Mouse (Mus musculus) frontal cortex, postnatal 10 days (tissue): Measurements from ENCODE around the gene Crtc3.

ENCODE experiments used
- DNase-seq, 2 experiments: peaks; one replicate each; pipeline ENCODE4 v3.0.0; 2022; ENCODE audit warnings: low spot score in 2 of 2, mixed read lengths in 1 of 2

The Crtc3 gene

DNA sequence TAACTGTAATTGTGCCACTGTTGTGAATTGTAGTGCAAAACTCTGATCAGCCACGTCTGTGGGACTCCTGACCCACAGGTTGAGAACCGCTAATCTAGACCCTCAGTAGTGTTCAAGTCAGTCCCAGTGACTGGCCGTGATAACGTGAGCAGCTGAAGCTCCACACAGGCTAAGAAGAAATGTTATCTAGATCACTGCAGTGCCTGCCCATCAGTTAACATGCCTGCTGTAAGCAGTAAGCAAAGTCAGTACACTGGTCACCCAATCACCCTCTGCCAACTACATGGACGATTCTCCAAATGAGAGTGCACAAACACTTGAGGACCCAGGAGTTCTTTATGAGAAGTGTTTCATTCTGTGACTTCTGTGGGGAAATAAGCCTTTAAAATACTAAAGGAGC lies 3.0 kb downstream of the Crtc3 start:
- no peak for DNase-seq

DNA sequence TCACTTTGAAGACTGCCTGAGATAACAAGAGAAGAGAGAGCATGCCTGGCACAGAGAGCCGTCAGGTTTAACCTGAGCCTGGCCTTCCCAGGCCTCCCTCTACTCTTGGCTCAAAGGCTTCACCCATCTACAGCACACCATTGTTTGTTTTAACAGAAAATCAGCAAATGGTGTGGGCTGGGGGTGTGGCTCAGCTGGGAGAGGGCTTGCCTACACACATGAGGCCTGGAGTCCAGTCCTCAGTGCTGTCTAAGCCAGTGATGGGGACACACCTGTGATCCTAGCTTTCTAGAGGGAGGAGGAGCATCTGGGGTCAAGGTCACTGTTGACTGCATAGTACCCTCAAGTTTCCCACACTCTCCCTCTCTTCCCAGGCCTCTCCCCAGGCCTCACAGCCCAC lies 6.0 kb downstream of the Crtc3 start:
- DNase-seq: no peak

DNA sequence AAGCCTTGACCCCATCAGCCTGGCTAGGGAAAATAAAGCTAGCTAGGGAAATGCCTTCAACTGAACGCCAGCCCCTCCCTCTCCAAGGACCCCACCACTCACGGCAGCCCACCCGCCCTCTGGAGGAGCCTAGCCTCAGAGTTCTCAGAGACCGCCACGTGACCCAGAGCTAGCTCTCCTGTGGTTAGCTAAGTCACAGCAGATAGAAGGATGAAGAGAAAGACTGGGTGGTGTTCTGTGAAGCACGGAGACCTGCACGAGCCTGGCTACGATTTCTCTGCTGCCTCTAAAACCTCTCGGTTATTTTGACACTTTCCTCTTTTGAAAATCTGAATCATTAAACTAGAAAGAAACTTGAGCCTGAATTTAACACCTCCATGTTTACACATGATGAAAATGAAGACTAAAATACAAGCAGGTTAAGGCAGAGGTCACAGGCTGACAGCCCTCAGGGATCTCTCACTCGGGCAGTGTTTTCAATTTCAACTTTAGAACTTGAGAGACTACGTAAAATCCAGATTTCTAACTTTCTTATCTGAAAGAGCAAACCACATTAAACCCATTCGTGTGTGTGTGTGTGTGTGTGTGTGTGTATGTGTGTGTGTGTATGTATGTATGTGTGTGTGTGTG lies 8.3 kb downstream of the Crtc3 start:
- DNase-seq: no peak

DNA sequence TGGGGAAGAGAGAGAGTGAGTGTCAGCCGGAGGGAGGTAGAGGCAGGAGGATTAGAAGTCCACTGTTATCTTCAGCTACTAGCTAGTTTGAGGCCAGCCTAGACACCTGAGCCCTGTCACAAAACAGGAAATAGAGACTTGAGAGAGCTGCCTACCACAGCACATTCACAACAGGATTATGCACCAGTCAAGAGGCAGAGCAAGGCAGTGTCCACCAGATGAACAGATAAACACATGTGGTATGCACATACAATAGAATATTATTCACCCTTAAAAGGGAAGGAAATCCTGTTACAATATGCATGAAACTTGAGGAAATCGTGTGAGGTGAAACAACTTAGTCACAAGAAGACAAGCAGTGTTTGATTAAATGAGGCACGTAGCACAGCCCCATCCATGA lies 16.4 kb downstream of the Crtc3 start:
- no peak for DNase-seq

DNA sequence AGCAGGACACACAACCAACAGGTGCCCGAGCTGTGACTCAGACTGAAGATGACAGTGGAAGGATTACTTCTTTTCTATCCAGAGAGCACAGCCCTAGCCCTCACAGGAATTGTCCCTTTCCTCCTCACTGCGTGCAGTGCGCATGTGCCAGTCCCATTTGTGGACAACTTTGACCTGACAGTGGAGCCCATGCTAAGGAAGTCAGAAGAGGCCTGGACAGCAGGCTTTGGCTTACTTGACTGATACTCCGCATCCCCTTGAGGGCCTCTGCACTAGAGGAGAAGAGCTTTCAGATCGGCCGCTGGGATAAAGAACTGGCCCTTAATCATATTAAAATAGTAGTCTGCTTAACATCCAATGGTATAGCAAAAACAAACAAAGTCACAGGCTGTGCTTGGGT lies 17.8 kb downstream of the Crtc3 start:
- DNase-seq: no peak

DNA sequence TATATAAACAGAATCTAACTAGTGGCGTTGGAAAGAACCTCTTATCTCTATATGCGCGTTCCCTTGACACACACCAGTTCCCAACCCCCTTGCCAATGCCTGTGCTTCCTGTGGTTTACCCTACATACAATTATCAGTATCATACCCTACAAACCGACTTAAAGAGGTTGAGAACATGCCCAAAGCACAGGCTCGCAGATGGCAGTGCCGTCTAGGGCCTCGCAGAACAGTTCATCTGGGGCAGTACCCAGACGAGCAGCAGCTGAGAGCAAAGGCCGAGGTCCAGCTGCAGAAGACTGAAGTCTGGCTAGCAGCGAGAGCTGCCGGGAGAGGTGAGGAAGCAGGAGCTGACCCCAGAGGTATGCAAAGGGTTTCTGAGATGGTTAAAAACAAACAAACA lies 21.5 kb downstream of the Crtc3 start:
- no peak for DNase-seq

DNA sequence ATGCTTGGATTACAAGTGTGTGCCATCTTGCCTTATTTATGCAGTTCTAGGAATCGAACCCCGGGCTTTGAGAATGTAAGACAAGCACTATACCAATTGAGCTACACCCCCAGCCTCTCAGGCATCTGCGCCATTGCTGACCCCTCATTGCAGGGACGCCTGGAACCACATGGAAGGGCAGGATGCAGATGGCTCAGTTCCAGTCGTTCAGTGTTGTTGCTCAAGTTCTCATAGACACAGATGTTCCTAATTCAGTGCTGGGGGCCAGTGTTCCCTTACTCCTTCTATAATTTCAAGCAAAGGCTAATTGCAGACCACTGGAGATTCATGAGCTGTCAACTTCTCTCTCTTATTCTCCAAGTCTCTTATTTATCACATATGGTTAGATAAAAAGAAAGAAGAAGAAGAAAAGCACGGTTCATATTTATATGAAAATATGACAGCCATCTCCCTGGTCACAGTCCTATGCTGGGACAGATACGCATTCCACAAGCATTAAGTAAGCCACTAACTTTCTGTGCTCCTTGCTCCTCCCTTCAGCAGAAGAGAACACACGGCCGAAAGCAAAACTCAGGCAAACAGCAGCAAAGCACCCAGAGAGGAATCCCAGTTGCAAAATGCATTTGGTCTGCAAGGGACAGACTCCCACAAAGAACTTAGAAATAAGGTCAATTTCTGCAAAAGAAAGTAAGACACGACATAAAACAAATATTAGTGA lies 22.3 kb downstream of the Crtc3 start:
- DNase-seq: no peak

DNA sequence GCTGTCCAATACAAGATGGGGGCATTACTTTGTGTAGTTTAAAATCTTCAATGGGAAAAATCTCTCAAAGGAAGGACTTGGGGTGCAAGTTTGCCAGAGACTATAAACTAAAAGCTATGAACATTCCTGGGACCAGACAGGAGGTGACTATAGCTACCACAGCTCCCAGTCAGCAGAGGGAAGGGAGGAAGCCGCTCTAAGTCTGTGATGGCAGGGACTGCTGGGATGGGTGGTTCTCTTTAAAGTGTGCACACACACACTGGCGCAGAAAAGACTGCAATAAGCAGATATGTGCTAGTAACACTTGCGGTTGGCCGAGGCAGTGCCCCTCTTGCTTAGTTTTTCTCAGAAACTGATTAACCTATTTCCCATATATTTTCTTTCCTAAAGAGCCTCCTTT lies 27.6 kb downstream of the Crtc3 start:
- no peak for DNase-seq

DNA sequence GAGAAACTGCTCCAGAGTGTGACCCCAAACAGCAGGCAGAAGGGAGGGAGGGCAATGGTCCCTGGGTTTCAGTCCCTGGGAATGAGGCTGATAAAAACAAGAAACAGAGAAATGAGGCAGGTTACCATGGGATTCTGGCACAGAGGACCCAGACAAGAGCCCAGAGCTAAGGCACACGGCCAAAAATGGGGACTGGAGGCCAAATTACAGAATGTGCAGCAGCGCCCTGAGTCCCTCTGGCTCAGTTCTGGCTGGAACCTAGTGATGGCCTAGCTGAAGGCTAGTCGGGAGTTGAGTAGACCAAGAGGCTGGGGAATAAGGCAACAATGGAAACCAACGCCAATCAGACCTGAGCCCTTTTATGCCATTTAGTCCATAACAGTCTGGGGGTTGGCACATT lies 28.1 kb downstream of the Crtc3 start:
- DNase-seq: peak; percentile 67 to 74

DNA sequence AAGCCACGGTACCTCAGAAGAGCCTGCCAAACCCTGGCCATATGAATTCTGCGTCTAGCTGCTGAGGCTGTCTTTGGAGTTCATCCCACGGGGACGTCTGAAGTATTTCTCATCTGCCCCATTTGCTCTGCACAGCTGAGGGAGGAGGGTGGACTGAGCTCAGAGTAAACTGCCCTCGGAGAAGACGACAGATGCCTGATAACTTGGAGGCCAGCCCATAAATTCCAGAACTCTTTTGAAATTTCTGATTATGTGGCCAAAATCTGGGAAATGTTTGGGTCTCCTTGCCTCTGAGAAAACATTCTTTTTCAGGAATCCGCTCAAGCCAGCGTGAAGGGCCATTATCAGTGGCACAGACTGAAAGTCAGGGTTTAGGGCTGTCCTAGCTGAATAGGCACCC lies 30.8 kb downstream of the Crtc3 start:
- DNase-seq: no peak

DNA sequence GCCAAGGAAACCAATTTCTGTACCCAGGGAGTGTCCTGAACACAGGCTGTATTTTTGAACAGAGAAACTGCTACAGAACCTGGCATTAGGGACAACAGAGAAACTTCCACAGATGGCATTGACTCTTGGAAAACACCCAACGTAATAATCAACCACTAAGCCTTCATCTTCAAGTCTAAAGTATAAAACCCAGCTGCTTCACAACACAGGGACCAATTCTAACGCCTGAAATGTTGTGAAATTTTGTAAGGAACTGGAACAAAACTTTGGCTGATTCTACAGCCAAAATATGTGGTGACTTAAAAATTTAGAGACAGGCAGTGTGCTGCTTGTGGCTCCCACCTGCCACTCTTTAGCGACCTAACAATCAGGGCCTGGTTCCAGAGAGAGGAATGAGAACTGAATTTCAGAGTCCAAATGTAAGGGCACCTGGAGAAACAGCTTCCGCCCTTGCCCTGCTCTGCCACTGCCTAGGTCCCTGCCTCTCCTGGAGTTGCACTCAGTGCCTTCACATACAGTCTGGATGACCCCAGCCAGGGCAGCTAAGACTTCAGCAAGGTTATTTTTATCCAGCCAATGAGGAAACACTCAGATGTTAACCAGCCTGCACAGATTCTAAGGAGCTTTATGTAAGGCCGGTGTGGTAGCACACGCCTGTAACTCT lies 33.2 kb downstream of the Crtc3 start:
- peak in 1 of 2 experiments; percentile 27 for DNase-seq

DNA sequence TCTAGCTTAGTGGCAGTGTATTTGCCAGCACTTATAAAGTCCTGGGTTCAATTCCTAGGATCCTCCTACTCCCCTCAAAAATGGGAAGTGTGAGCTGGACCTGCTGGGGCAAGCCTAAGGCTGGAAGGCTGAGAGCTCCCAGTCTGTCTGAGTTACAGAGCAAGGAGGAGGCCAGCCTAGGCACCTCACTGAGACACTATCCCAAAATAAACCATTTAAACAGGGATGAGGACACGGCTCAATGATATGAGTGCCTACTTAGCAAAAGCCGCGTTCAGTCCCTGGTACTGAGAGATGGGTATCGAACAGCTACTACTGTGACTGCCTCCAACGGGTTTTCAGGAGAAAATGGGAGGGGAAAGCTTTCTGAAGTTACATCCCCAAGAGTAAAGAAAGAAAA lies 33.8 kb downstream of the Crtc3 start:
- DNase-seq: no peak

DNA sequence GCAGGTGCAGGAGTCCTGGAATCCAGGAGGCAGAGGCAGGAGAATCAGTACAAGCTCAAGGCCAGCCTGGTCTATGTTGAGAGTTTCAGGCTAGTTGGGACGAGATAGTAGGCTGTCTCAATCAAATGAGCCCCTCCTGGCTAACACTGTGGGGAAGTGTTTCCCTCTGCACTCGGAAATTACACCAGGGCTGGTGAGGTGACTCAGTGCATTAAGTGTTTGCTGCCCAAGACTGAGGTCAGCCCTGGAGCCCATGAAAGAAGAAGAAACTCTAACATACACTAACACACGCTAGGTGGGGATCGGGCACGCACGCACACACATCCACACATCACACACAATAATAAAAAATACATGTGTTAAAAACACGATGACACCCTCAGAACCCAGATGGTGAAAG lies 34.3 kb downstream of the Crtc3 start:
- no peak for DNase-seq

DNA sequence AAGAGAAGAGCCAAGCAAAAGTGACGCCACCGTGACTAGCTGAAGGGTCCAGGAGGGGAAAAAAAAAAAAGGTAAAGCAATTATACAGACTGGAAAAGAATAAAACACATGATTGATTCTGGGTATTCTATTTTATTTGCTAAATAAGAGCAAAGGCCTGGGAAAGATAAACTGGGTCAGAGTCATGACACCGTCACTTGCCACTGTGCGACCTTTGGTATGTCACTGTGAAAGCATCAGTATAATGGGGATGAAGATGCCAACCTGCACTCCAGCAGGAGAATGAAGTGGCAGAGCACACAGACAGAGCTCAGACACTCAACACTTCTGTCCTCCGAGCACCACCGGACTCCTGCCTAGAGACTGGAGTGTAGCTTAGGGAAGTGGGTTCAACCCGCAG lies 34.7 kb downstream of the Crtc3 start:
- no peak for DNase-seq

DNA sequence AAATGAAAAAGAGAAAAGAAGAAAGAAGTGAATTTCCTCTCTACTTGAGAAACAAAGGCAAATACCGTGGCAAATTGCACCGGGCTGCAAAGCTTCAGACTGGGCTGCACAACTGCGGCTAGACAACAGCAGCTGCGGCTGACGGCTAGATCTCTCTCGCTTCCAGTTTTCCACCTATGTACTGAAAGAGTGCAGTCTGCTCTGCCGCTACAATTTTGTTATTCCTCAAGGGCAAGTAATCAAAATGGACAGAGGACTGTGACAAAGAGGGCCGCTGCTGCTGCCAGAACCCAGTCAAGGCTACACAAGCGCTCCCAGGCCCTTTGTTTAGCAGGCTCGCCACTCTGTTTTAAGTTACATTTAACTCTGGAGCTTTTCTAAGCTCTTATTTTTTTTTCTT lies 35.6 kb downstream of the Crtc3 start:
- DNase-seq: no peak

DNA sequence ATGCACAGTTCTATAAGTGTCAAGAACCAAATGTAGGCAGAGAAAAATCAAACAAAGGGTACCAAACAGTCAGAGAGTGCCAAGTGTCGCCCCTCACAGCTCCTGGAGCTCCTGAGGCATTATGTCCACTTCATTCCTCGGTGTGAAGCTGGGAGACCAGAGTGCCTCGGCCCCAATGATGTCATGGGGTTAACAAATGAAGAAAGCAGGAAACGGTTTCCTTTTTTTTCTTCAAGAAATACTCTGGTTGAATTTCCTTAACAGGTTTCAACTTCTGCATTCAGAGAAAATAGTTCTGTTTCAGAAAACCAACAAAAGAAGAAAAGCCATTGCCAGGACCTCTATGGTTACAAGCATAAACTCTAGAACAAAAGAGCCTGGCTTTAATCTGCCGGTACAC lies 36.4 kb downstream of the Crtc3 start:
- no peak for DNase-seq

DNA sequence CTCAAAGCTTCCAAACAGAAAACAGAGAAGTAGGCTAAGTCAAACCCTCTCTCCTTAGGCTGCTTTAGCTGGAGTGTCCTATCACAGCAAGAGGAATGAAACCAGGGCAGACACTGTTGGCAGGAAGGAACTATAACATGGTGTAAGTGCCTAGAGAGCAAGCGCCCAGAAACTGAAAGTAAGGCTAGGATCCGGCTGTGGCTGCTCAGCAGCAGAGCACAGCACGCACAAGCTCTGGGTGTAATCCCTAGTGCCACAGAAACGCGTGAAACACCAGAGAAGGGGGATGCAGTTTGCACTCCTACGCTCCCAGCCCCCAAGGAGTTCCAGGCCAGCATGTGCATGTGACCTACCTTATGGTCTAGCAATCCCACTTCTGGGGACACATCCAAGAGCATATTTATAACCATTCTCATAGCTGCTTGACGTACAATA lies 41.2 kb downstream of the Crtc3 start:
- DNase-seq: no peak

DNA sequence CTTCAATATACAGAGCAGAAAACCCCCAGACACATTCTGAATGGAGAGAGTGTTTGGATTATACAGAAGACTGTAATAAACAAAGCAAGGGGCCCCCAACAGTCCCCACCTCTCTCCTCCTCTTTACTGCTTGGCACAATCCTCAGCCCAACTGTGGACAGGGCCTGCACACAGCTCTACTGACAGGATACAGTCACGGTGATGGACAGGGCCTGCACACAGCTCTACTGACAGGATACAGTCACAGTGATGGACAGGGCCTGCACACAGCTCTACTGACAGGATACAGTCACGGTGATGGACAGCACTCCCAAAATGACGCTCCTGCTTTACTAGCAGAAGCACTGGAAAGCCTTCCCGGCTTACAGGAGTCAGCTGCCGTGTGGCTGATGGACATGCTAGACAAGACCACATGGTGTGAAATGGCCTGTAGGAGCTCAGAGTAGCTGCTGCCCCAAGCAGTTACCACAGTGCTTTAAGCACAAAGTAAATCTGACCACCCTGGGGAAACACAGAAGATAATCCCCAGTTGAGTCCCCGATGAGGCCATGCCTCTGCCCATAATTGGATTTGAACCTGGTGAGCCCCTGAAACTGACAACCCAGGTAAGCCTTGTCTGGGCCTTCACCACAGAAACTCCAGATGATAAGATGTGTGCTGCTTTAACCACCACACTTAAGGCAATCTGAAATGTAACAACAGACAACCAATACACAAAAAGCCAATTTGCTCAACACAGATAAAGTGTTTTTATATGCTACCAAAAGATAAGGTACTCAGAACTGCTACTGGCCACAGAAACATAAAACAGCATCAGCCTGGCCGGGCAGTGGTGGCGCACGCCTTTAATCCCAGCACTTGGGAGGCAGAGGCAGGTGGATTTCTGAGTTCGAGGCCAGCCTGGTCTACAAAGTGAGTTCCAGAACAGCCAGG lies 42.3 kb downstream of the Crtc3 start:
- no peak for DNase-seq

DNA sequence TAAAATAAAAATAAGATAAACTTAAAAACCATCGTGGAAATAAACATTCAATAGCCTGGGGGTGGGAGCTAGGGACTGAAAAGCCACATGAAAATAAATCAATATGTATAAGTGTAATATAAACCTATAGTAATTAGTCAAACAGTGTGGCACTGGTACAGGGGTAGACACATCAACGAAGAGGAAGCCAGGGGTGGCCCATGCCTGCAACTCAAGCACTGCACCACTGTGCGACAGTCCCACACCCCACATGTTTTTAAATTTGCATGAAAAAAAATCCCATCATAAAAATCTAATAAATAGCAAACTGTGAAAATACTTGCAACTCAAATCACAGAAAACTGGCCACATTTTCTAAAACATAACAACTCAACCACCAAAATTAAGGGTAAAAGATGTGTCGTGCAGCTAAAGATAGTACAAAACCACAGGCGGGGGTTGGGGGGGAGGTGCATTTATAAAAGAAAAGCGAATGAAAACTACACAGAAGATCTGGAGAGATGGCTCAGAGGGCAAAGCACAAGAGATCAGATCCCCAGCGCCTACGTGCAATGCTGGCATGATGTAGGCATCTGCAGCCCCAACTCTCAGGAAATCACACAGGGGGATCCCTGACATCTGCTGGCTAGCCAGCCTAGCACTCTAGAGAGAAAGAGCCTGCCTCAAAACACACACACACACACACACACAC lies 45.6 kb downstream of the Crtc3 start:
- no peak for DNase-seq

DNA sequence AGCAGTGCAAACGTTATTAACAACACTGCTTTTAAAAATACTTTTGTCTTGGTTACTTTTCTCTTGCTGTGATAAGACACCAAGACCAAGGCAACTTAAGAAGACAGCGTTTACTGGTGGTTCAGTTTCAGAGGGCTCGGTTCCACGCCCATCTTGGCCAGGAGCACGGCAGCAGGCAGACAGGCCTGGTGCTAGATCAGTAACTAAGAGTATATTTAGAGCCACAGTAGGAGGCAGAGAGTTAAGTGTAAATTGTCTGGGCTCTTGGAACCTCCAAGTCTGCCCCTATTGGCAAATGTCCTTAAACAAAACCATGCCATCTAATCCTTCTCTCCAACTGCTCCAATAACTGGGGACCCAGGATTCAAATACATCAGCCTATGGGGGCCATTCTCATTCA lies 46.1 kb downstream of the Crtc3 start:
- DNase-seq: no peak

DNA sequence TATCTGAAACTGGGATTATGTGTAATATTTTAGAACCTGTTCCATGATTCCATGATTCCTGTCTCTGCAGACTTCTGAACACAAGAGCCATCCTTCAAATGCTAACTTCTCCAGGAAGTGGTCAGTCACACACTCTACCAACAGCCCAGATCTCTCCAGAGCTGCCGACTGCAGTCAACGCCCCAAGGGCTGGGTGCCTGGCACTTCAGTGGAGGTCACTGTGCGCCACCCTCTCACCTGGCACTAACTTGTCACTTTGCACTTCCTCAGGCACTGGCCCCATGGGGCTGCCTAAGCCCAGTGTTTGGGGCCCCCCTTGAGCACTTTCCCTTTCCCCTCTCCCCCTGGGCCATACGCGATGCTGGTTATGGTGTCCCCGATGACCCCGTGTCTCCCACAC lies 46.8 kb downstream of the Crtc3 start:
- no peak for DNase-seq

DNA sequence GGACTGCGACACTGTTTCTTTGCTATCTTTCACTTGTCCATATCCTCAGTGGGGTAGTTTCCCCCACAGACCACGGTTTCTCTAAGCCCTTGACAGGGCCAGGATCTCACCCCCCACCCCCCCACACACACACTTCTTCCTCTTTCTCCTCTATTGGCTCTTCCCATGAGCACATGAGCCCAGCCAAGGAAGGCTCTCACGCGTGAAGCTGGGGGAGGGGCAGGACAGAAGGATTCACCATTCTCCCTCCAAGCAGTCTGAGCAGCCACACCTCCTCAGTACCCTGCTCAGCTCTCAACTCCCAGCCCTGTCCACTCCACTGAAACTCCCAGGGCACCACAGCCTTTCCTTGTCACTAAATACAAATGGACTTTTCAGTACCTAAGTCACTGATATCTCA lies 47.2 kb downstream of the Crtc3 start:
- no peak for DNase-seq
